Mouse (Mus musculus): Measurements from ENCODE around the gene Usp34. TPM values are rescaled to one million over a fixed set of nuclear protein-coding genes. Genes with fewer than 3 reads are reported as not detected.
"Not testable (repeated sequence)": the region's sequence is repeated elsewhere in the genome, so short reads cannot be mapped to it uniquely, and the experiment has no call there.

Gene Usp34
- total and polyA plus RNA-seq, 2 experiments from 2014 or later, result 11.4 to 42.7 TPM

DNA sequence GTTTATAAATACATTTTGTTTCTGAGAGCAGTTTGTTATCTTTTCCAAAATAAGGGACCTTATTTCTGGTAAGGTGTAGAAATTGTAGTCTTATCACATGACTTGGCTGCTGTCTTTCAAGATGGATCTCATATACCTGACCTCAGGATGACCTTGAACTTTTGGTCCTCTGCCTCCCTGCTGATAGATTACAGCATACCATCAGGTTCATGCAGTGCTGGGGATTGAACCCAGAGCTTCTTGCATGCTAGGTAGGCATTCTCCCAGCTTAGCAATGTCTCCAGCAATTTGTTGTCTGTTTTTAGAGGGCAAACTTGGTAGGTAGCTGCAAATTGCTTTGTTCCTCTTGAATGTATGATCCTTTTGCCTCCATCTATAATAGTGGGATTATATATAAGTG lies 41.7 kb upstream of the Usp34 start:
- DNase-seq (ENCODE audit: low spot score) (no peak), ATAC-seq (ENCODE audit: insufficient read depth, low read depth) (no peak)
- H3K9ac ChIP-seq (replicated peaks; ENCODE audit: low read depth, low read length), result no peak overlapping the region
- H3K4me1 ChIP-seq (ENCODE audit: control insufficient read depth, insufficient read depth), result no peaks in the 10 kb centered on the region
- peaks cover 52% of the 10 kb centered on the region for H3K36me3 ChIP-seq (replicated peaks; ENCODE audit: control insufficient read depth, insufficient read depth, low read length)
- no peaks in the 10 kb centered on the region for H3K27me3 ChIP-seq (ENCODE audit: control insufficient read depth, insufficient read depth, low read length)
- TF ChIP-seq EP300 (IDR thresholded peaks at IDR 0.05; ENCODE audit: low read depth), result no peak
- no peak for TF ChIP-seq CTCF (IDR thresholded peaks at IDR 0.05; ENCODE audit: low read depth)
- no peaks in the 10 kb centered on the region for H3K9me3 ChIP-seq (replicated peaks; ENCODE audit: control insufficient read depth, low read length)
- no peak overlapping the region for H3K4me3 ChIP-seq (ENCODE audit: low read depth, low read length)
- no peak overlapping the region for H3K27ac ChIP-seq (ENCODE audit: low read depth)
- no peak overlapping the region for H3K4me2 ChIP-seq (ENCODE audit: low read depth, low read length)

DNA sequence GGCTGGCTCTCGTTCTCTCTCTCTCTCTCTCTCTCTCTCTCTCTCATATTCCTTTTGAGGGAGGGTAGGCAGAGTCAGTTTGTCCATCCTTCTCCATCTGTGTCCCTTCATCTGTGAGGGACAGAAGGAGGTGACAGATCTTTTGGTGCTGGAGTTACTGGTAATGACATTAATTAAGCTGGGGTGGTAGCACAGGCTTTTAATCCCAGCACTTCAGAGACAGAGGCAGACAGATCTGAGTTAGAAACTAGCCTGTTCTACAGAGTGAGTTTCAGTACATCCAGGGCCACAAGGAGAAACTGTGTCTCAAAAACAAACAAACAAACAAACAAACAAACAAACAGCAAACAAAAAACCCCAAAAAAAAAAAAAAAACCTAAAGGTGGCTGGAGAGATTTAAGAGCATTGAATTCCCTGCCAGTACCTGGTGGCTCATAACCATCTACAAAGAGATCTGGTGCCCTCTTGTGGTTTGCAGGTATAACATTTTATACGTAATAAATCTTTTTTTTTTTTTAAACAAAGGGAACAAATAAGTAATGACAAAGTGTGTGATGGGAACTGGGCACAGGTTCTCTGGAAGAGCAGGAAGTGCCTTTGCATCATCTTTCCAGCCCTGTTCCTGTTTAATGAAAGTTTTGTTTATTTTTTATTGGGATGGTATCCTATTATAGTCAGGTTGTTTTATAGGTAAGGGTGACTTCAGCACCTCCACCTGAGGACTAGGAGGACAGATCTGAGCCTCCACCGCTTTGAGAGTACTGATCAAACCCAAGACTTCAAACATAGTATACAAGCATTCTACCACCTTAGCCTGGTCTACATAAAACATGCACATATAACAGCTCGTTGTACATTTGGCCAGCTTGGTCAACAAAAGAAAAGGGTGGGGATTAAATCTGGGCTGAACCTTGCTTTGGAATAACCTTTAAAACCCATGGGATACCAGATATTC lies 34.6 kb upstream of the Usp34 start:
- no peak overlapping the region for H3K4me2 ChIP-seq (ENCODE audit: low read depth, low read length)
- 0 out of 2 replicates have a peak, but pooled peaks have one; percentile 27 for ATAC-seq (ENCODE audit: insufficient read depth, low read depth)
- H3K27ac ChIP-seq (ENCODE audit: low read depth), result no peak overlapping the region
- no peaks in the 10 kb centered on the region for H3K9me3 ChIP-seq (replicated peaks; ENCODE audit: control insufficient read depth, low read length)
- no peak overlapping the region for H3K4me3 ChIP-seq (ENCODE audit: low read depth, low read length)
- TF ChIP-seq EP300 (IDR thresholded peaks at IDR 0.05; ENCODE audit: low read depth), result no peak
- TF ChIP-seq CTCF (IDR thresholded peaks at IDR 0.05; ENCODE audit: low read depth), result peak; percentile 68
- H3K4me1 ChIP-seq (ENCODE audit: control insufficient read depth, insufficient read depth), result no peaks in the 10 kb centered on the region
- WGBS, result 71% methylated on average over 4 of the region's 4 CpGs
- no peaks in the 10 kb centered on the region for H3K27me3 ChIP-seq (ENCODE audit: control insufficient read depth, insufficient read depth, low read length)
- no peak overlapping the region for H3K9ac ChIP-seq (replicated peaks; ENCODE audit: low read depth, low read length)
- peaks cover 74% of the 10 kb centered on the region for H3K36me3 ChIP-seq (replicated peaks; ENCODE audit: control insufficient read depth, insufficient read depth, low read length)
- peak; percentile 75 for DNase-seq (ENCODE audit: low spot score)

DNA sequence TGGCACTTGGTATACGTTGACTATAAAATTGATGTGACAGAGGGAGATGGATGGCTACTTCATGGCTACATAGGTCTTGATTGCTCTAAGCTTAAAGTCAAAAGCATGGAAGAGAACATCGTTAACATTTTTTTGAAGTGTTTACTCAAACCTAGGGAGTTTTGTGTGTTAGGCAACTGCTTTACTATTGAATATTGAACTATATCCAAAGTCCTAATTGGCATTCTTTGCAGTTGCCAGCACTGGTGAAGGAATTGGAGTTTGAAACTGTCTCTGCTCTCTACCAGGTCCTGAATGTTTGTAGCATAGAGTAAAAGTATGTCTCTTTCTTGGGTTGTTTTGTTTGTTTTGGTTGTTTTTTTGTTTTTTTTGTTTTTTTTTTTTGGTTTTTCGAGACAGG lies 30.9 kb upstream of the Usp34 start:
- Histone ChIP-seq H3K27ac (ENCODE audit: low read depth) (no peak overlapping the region), H3K36me3 (replicated peaks; ENCODE audit: control insufficient read depth, insufficient read depth, low read length) (peaks cover 86% of the 10 kb centered on the region), H3K9ac (replicated peaks; ENCODE audit: low read depth, low read length) (no peak overlapping the region), H3K4me3 (ENCODE audit: low read depth, low read length) (no peak overlapping the region), H3K4me2 (ENCODE audit: low read depth, low read length) (no peak overlapping the region), H3K9me3 (replicated peaks; ENCODE audit: control insufficient read depth, low read length) (no peaks in the 10 kb centered on the region), H3K4me1 (ENCODE audit: control insufficient read depth, insufficient read depth) (no peaks in the 10 kb centered on the region), H3K27me3 (ENCODE audit: control insufficient read depth, insufficient read depth, low read length) (no peaks in the 10 kb centered on the region)
- no peak for TF ChIP-seq CTCF (IDR thresholded peaks at IDR 0.05; ENCODE audit: low read depth)
- no peak for TF ChIP-seq EP300 (IDR thresholded peaks at IDR 0.05; ENCODE audit: low read depth)
- ATAC-seq (ENCODE audit: insufficient read depth, low read depth), result no peak
- DNase-seq (ENCODE audit: low spot score), result no peak
- 77% methylated on average over 3 of the region's 3 CpGs for WGBS

DNA sequence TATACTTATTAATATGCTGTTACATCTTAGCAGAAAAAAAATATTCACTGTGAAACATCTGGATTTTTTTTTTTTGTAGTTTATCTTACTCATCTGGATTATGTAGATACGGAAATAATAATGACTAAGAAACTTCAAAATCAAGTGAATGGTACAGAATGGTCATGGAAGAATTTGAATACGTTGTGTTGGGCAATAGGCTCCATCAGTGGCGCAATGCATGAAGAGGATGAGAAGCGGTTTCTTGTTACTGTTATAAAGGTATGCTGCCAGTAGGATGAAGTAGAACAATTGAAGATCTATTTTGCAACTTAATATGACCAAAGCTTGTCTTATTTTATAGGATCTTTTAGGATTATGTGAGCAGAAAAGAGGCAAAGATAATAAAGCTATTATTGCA lies 22.2 kb upstream of the Usp34 start:
- no peak for DNase-seq (ENCODE audit: low spot score)
- no peak overlapping the region for H3K4me3 ChIP-seq (ENCODE audit: low read depth, low read length)
- WGBS, result 96% methylated on average over 4 of the region's 4 CpGs
- no peak overlapping the region for H3K4me2 ChIP-seq (ENCODE audit: low read depth, low read length)
- no peak overlapping the region for H3K9ac ChIP-seq (replicated peaks; ENCODE audit: low read depth, low read length)
- H3K27me3 ChIP-seq (ENCODE audit: control insufficient read depth, insufficient read depth, low read length), result no peaks in the 10 kb centered on the region
- H3K9me3 ChIP-seq (replicated peaks; ENCODE audit: control insufficient read depth, low read length), result no peaks in the 10 kb centered on the region
- no peaks in the 10 kb centered on the region for H3K4me1 ChIP-seq (ENCODE audit: control insufficient read depth, insufficient read depth)
- H3K36me3 ChIP-seq (replicated peaks; ENCODE audit: control insufficient read depth, insufficient read depth, low read length), result peaks cover 90% of the 10 kb centered on the region
- TF ChIP-seq CTCF (IDR thresholded peaks at IDR 0.05; ENCODE audit: low read depth), result no peak
- TF ChIP-seq EP300 (IDR thresholded peaks at IDR 0.05; ENCODE audit: low read depth), result no peak
- no peak overlapping the region for H3K27ac ChIP-seq (ENCODE audit: low read depth)
- ATAC-seq (ENCODE audit: insufficient read depth, low read depth), result no peak

DNA sequence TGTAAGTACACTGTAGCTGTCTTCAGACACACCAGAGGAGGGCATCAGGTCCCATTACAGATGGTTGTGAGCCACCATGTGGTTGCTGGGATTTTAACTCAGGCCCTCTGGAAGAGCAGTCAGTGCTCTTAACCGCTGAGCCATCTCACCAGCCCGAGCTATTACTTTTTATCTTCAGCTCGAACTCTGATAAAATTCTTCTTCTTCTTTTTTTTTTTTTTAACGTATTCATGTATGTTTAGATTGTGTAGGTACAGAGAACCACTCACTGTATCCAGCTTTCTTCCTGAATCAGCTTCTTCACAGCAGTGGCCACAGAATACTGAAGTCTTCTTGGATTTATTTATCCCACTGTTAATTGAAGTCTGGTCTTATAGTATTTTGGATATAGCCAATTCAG lies 17.8 kb upstream of the Usp34 start:
- 79% methylated on average over 4 of the region's 4 CpGs for WGBS

DNA sequence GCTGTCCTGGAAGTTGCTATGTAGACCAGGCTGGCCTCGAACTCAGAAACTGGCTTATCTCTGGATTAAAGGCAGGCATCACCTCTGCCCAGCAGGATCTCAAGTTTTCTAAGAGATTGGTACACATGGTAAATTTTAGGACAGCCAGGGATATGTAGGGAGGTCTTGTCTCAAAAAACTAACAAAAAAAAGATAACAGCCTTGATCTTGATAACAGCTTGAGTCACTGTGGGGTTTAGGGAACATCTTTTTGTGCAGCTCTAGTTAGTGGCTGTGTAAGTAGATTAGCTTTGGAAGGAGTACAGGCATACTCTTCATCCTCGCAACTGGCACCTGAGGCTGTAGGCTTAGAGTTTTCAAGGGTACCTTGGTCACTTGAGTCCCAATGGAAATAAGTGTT lies 9.3 kb upstream of the Usp34 start:
- no peak overlapping the region for H3K27ac ChIP-seq (ENCODE audit: low read depth)
- no peaks in the 10 kb centered on the region for H3K4me1 ChIP-seq (ENCODE audit: control insufficient read depth, insufficient read depth)
- ATAC-seq (ENCODE audit: insufficient read depth, low read depth) (no peak), DNase-seq (ENCODE audit: low spot score) (no peak)
- TF ChIP-seq CTCF (IDR thresholded peaks at IDR 0.05; ENCODE audit: low read depth), result no peak
- no peak for TF ChIP-seq EP300 (IDR thresholded peaks at IDR 0.05; ENCODE audit: low read depth)
- WGBS, result 95% methylated on average over 2 of the region's 2 CpGs
- no peak overlapping the region for H3K9ac ChIP-seq (replicated peaks; ENCODE audit: low read depth, low read length)
- H3K27me3 ChIP-seq (ENCODE audit: control insufficient read depth, insufficient read depth, low read length), result no peaks in the 10 kb centered on the region
- H3K4me3 ChIP-seq (ENCODE audit: low read depth, low read length), result no peak overlapping the region
- no peaks in the 10 kb centered on the region for H3K9me3 ChIP-seq (replicated peaks; ENCODE audit: control insufficient read depth, low read length)
- no peak overlapping the region for H3K4me2 ChIP-seq (ENCODE audit: low read depth, low read length)
- peaks cover 45% of the 10 kb centered on the region for H3K36me3 ChIP-seq (replicated peaks; ENCODE audit: control insufficient read depth, insufficient read depth, low read length)

More for the DNA sequence above, 17.8 kb upstream of the Usp34 start:
- not testable (repeated sequence) for ATAC-seq (ENCODE audit: insufficient read depth, low read depth); H3K27ac ChIP-seq (ENCODE audit: low read depth); DNase-seq (ENCODE audit: low spot score); H3K27me3 ChIP-seq (ENCODE audit: control insufficient read depth, insufficient read depth, low read length); H3K4me1 ChIP-seq (ENCODE audit: control insufficient read depth, insufficient read depth); H3K9ac ChIP-seq (replicated peaks; ENCODE audit: low read depth, low read length); H3K4me3 ChIP-seq (ENCODE audit: low read depth, low read length); H3K9me3 ChIP-seq (replicated peaks; ENCODE audit: control insufficient read depth, low read length); H3K4me2 ChIP-seq (ENCODE audit: low read depth, low read length)
- peaks cover 85% of the 10 kb centered on the region for H3K36me3 ChIP-seq (replicated peaks; ENCODE audit: control insufficient read depth, insufficient read depth, low read length)

Data from heart, postnatal 0 days (tissue).